Mouse (Mus musculus) urinary bladder, postnatal 36 days (tissue): ENCODE data around the gene Atf6.

Experiments
- DNase-seq, 2 experiments: peaks; one replicate each; pipeline ENCODE4 v3.0.0; 2022; ENCODE audit warnings: low spot score in 2 of 2, mixed read lengths in 1 of 2

Atf6 gene

DNA sequence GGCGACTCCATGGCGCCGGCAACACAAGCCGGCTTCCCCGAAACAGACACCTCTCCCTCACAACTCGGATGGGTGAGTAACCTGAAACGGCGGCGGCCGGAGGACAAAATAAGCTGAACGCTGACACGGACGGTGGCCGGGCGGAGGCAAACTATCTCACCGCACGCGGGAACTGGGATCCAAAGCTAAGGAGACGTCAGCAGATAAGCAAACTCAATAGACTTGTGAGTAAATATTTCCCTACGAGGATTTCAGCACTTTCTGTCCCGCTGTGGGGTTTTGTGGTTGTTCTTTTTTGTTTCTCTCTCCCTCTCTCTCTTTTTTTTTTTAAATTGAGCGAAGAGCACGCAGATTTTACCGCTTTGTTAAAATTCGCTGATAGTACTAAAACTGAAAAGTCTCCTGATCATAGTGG, at the start of gene Atf6:
Gene Atf6 (minus strand): TSS at position 81 of the 415 bp plus-strand sequence.
- DNase-seq, result peak; percentile 98

DNA sequence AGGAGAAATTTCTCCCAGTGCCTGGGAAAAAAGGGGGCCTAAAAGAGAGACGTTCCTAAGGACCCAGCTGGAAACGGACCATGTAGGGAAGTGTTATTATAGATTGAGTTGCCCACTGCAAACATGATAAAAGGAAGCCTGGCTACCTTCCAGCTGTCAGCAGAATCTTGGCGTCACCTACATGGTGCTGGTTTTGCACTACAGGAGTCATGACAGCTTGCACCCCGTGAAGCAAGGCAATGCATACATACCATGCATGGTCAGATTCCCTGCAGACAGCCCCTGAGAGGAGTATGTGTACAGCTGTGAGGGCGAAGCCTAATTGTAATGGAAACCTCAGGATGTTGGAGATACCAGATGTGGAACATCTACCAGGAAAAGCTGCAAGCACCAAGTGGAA, 48.1 kb upstream of the Atf6 start:
- no peak for DNase-seq

DNA sequence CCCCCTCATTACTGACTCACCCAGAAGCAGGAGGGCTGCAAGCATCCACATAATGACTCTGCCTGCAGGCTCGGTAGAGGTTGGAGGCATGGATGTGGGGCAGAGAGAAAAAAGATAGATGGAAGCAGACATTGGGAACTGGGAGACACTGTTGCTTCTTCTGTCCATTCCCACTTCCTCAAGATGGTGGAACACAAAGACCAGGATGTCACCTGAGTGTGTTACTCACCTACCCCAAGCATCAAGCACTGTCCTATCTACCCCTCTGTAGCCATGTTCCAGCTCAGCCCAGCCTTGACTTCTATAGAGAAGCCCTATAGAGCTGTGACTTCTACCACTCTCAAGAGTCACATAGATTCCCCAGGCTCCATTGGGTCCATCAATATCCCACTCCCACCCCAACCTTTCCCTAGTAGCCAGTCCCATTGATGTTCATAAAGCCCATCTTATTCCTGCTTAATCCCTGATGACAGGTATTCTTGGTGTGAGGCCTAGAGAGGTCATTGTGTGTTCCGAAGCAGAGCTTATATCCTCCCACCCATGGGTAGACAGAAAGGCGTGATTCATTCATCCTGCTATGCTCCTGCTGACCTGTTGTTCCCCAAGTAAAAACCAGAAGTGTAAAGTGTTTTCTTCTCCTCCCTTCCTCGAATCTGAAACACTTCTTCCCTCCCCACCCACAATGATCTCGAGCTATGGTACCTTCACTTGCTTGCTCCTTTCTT, 45.5 kb upstream of the Atf6 start, which contains the start of gene Fcrlb:
Gene Fcrlb (minus strand): TSS at position 51 of the 725 bp plus-strand sequence.
- no peak for DNase-seq

DNA sequence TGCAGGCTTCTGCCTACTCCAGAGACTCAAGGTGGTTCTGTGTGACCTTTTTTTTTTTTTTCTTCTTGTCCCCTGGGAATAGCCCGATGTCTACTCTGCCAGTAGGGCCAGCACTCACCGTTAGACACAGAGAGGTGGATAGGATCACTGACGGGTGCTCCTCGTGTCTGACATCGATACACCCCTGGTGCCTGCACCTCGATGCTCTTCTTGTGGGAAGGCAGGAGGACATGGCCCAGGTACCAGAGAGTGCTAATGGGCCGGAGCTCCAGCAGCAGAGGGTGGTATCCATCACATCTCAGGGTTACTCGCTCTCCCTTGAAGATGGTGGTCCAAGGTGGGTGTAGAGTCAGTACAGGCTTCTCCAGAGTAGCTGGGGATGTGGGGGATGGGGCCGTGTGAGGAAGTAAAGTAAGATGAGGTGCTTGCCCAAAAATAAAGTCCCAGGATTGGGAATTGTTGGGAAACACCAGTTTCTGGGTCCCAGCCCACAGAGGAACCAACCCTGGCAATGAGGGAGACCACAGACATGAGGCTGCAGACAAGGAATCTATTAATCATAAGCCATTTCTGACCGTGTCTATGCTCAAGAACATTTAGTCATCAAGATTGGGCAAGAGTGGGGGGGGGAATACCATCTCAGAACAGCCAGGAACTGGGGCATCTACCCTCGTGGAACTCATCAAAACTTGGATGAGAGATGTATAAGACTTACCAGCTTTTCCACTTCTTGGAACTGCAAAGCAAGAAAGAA, 44.5 kb upstream of the Atf6 start:
- DNase-seq, result no peak

DNA sequence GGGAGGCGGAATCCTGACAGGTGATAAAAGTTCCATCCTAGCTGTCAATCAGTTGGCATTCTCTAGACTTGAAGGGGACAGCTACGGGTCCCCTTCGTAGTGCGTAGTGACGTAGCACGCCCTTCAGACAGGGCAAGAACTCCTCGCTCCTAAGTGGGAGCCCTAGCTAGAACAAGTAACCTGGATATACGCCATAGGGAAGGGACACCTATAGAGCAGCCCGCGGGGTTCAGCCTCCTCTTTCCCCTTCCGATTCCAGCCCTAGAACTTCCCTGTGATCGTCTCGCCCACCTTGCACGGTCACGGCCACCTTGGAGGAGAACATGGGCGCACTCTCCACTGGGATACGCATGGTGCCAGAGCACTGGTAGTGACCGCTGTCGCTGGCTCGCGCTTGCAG, 40.8 kb upstream of the Atf6 start:
- no peak for DNase-seq

DNA sequence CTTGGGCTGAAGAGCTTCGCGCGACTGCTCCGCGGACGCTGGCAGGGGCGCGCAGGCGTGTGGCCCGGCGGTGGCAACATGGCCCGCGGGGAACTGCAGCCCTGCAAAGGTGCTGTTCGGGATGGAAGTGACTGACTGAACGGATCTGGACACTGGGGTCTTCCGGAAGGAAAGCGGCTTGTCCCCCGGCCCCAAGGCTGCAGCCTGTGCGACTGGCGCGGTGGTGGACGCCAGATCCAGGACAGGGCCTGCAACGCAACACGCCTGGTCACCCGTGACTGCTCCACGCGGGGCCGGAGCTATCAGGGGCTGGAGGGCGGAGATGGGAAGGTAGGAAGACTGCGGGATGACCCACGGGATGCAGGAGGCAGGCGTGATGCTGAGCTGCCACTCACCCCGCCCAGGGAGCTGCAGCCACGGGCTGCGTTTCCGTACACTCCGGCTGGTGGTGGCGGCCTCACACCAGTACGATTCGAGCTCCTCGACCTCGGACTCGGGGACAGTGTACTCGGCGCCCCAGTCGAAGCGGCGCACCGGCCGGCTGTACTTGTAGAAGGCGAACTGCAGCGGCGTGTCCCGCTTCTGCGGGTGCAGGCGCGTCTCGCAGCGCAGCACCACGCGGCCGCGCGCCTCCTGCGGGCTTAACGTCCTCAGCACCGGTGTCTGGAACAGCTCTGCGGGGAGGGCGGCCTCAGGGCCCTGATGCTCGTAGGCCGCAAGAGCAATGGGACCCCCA, 40.1 kb upstream of the Atf6 start:
- no peak for DNase-seq

DNA sequence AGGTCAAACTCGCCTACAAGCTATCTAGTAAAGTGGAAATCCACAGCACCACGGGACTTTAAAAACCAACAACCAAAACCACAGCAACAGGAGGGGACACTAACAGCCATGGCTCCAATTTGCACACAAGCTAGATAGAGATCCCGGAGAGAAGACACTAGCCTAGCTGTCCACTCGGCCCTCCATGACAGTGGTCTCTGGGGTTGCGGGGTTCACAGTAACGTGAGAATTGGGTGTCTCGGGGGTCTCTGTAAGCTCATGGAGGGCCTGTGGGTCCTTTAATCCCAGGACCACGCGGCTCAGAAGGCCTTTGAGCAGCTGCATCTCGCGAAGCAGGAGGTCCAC, 39.5 kb upstream of the Atf6 start:
- DNase-seq, result no peak

DNA sequence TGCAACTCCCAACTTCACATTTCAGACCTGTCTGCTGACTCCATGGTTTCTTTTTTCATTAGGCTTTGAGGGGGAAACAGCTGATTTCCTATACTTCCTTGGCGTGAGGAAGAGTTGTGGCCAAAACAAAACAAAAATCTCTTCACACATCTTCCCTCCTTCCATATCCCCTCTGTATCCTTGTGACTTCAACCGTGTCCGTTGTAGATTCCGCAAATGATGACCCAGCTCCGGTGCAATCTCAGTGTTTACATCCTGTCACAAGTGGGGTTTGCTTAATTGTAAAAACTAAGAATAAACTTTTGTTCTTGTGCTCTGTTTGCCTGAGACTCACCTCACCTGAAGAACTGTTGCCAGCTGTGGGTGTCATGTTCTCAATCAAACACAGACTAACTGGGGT, 35.9 kb upstream of the Atf6 start:
- DNase-seq, result no peak

DNA sequence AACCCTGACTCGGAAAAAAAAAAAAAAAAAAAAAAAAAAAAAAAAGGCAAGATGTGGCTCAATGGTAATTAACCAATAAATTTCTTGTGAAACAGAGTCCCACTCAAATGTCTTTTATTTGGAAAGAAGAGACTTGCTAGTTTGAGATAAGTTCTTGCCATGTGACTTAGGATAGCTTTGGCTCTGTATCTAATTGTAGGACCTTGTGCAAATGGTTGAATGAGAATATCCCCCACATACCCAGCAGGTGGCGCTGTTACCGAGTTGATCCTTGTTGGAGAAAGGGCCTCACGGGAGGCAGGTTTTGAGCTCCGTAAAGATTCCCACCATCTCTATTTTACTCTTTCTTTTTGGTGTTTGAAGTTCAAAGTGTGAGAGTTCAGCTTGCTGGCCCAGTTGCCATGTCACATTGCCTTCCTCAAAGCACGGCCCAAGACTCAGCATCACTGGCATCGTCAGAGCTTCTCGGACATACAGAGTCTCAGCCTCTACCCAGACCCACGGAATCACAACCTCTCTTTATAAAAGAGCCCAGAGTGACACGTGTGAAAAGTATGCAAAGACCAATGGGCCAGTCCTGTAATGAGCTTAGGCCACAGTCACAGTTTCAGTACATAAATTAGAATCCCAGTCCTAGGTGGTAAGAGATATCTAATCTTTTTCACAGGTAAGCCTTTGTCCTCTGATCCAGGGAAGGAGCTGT, 34.1 kb upstream of the Atf6 start:
- DNase-seq, result peak; percentile 74 to 83

DNA sequence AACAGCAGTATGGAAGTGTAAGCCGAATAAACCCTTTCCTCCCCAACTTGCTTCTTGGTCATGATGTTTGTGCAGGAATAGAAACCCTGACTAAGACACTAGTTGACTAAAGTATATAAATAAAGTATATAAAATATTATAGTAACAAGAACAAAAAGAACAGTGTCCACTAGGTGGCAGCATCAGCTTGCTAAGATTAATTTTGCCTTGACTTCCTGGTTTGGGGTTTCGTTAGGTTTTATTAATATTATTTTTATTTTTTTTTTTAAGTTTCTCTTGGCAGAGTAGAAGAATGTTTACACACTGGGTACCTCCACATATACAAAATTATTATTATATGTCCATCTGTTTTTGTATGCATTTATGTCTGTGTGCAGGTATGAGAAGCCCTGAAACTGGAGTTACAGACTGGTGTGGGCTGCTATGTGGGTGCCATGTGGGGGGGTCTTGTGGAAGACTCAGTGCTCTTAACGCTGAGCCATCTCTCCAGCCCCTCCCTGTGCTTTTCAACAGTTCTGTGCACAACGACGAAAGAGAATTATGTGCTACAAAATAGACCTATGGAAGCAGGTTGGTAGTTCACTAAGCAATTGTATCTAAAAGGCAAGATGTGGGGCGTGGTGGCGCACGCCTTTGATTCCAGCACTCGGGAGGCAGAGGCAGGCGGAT, 33.4 kb upstream of the Atf6 start:
- DNase-seq, result peak in 1 of 2 experiments; percentile 20

DNA sequence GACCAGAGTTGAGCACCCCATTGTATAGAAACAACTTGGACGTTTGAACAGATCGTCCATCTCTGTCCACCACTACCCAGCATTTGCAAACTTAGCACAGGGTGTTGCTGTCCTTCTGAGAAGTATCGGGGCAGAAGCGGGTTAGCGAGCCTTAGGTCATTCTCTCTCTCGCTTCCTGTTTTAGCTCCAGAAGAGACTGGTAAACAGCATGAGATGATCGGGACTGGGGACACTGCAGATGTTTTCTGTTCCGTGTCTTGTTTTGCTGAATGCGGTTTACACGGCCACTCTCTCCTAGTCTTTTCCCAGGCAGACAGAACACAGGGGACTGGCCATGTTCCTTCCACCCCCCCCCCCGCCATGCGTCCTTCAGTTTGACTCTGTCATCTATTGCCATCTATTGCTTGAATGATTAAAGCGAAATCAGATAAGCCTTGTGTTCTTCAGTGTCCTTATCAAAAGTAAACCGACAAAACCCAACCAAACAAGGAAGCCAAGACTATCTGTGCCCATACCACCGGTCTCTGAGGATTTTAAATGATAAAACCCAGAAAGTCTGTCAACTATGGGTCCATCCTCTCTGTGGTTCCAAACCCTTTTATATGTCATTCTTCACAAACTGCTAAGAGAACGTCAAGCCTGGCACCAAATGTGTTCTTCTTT, 31.0 kb upstream of the Atf6 start:
- DNase-seq, result no peak

DNA sequence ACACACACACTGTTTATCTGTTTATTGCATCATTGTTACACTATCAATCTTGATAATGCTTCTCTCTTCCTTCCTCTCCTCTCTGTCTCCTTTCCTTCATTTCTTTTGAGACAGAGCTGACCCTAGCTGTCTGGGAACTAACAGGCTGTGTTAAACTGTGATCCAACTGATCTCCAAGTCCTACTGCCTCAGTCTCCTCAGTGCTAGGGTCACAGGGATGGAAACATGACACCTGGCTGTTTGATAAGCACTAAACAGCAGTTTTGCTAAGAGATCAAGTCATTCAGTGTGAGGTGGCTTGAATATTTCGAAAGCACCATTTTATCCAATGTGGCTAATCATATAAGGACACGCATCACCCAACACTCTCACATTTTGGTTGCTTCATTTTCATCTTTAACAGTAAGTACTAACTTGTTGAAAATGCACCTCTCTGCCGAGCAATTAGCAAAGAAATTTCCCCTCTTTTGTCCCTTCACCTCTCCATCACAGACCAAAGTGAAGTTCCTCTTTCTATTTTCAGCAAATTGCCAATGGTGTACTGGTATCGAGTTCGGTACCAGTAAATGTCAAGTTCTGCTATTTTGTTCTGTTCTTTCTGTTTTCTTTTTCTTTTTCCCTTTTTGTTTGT, 29.2 kb upstream of the Atf6 start:
- no peak for DNase-seq

DNA sequence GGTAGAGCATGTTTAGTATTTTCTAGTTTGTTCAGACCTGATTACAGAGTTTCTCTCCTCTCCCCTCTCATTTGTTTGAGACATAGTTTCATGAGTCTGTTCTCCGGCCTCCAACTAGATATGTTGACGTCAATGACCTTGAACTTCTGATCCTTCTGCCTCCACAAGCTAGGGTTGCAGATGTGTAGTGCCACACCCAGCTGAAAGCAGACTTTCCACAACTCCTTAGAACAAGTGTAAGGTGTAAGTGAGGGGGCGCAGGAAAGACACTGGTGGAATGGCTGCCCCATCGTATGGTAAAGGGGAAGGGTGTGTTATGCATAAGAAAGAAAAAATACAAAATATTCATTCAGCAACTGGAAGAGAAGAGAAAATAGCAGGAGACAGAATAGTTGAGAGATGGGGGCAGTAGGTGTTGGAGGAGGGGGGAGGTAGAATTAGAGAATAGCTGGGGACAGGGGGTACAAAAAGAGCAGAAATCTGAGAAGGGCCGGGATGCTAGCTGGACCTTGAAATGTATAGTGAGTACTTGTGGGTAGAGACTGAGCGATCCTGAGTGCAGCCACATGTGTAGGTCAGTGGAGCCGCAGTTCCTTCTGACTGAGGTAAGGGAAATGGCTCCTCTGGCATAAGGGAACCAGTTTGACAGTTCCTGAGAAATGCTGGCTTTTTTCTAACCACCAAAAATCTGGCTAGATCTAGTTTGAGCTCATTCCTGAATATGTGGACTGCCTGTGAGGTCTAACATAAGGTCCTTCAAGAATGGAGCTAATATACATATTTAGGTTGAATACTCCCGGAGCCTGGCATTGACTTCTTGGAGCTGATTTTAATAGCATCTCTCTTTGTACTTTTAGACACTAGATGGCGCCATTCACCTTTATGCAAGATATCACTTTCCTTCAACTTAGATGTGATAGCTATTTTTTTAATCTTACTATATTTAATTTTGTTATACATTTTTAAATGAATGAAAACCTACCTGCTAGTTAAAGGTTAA, 27.3 kb upstream of the Atf6 start:
- no peak for DNase-seq

DNA sequence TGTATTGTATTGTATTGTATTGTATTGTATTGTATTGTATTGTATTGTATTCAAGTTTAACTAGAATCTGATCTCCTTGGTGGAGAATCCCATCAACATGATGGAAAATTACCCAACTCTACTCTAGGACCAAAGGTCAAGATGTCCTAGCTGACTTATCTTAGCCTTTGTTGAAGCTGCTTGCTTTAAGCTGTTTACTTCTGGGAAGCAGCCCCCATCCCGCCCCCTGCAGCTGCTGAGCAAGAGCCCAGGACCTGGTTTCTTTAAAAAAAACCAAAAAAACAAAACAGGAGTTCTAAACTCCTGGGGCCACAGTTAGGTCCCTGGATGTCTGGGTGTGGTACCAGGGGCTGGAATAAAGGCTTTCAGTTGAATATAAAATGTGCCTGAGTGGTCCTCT, 24.7 kb upstream of the Atf6 start:
- DNase-seq, result no peak

DNA sequence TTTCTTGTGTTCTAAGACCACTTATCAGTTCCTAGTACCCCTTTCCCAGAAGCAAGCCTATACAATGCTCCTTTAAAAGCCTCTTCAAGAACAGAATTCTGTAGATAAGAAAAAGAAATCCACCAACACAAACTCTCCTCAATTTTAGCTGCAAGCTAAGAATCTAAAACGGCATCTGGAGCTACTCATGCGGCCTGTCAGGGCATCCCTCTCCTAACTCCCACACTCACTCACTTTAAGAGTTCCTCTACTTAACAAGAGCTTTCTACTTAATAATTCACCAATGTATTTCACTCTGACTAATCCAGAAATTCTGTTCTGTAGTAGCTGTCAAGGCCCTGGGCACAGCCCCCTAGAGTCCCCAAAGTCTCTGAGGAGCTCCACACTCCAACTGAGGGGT, 24.1 kb upstream of the Atf6 start:
- DNase-seq, result no peak

DNA sequence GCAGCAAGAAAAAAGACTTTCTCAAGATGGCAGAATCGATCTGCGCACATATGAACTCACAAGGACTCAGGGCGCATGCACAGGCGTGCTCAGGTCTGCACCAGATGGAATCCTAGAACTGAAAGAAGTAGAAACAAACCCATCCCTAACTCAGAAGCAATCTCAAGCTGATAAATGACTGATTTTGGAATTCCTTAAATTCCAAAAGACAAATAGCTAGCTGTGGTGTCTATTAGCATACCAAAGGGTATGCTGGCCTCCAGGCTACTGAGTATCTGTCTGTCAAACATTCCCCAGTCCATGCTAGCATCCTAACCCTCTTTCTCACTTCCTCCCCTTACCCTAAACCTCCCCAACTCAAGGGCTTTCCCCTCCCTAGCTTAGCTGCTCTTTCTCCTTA, 21.7 kb upstream of the Atf6 start:
- no peak for DNase-seq

DNA sequence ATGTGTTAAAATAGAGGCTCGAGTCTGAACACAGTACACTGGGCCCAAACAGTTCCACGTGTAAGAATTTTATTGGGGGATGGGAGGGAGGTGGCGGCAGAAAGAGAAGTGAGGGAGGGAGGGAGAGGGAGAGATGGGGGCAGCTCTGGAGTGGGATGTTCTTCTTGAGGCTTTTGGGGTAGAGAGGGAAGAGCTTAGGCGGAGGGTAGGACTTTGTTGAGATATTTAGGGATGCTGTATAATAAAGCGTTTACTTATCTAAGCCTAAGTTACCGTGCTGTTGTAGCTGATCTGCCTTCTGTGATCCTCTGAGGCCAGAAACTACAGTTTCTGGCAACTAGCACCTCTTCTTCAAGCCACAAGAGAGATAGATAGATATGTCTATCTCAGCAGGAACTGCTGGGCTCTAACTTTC, 18.5 kb upstream of the Atf6 start:
- DNase-seq, result no peak

DNA sequence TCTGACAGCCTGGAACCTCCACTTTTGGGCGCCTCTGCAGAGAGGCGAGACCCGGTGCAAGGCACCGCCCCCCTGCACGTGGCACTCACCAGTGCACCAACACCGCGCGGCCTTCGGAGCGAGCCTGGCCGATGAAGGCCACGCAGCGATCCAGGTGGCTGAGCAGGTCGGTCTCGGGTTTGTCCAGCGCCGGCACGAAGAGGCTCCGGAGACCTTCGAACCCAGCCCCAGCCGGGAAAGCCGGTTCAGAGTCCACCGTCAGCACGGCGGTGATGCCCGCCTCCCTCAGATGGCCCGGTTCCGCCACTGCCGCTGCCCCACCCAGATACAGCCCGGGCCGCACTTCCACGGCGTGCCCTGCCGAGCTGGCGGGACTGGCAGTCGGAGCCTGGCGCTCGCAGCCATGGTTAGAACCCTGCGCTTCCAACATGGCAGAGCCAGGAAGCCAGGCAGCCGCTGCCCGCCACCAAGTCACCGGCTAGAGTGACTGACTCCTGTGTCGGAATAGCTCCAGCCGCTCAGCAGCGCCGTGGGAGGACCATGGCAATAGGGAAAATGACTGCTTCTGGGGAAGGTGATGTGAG, 17.5 kb upstream of the Atf6 start, which contains the start of the genes Gm26620 and Dusp12:
Gene Gm26620 (plus strand): TSS at position 88 of the 584 bp plus-strand sequence.
Gene Dusp12 (minus strand): TSS at position 563 of the 584 bp plus-strand sequence.
- peak; percentile 72 to 85 for DNase-seq

DNA sequence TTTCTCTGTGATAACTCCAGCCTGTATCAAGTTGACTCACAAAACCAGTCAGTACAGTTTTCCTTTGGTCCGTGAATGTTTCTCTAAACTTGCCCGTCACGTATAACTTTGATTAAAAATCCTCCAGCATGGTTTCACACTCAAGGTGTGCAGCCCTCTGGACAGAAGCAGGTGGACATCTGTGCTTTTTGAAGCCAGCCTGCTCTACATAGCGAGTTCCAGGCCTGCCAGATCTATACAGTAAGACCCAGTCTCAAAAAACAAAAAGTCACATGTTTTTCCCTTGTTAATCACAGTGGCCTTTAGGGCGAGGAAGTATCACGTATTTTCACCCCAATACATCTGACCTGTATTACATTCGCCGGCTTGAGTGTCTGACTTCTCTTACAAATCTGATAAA, 16.8 kb upstream of the Atf6 start:
- no peak for DNase-seq
